Mouse (Mus musculus) large intestine, adult 2 months (tissue): Measurements from ENCODE around the gene Prickle1. TPM values are rescaled to one million over a fixed set of nuclear protein-coding genes. Genes with fewer than 3 reads are reported as not detected.

ENCODE experiments used
- DNase-seq: peaks from one replicate; pipeline ENCODE4 v3.0.0-alpha.2; 2012; ENCODE audit warnings: low read depth, low spot score
- WGBS: fragments of 180-500 bp; shearing (Covaris S2); methylation state at CpG from one replicate; pipeline ENCODE4 v1.1.7; 2018; 5-methylcytosine and 5-hydroxymethylcytosine counted together
- polyA plus RNA-seq: library from polyadenylated mRNA; depleted of rRNA; stranded (reverse); fragments of >200 nt; gene quantifications from 2 replicates; pipeline ENCODE4 v1.2.3, GENCODE M21; 2012

Gene Prickle1
- polyA plus RNA-seq, 1 experiment, result 1.9 TPM

DNA sequence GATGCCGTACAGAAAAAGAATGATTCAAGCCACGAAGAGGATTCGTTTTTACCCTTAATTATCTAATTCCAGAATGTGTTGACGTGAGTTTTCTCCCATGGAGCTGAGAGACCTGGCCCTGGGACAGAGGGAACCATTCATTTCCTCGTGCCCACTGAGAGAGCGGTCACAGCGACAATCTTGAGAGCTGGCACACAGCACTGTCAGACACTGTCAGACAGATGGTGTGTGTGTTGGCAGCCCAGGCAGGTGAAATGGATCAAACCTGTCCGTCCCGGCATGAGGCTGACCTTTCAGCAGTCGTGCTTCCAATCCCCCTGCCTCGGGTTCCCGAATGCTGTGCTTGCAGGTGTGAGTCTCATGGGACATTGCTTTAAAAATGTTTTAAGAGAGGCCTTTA is 37.3 kb downstream of the Prickle1 start:
- DNase-seq, result no peak
- WGBS, result 92% methylated on average over 12 of the region's 12 CpGs

DNA sequence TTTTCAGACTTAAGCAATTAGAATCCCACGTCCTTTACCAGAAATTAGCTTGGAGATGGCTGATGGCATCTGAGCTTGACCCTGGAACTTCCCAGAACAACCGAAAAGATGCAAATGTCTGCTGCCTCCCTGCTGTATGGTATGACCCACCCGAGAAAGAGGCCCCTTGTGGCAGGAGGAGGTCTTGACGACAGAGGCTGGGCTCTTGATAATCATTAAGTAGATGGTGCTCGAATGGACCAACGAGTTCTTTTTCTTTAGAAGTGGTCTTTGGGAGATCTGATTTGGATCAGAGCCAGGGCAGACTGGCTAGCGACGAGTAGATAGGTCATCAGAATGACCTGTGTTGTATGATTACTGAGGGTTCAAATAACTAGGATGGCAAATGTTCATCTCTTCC is 40.0 kb downstream of the Prickle1 start:
- 74% methylated on average over 8 of the region's 8 CpGs for WGBS
- no peak for DNase-seq

DNA sequence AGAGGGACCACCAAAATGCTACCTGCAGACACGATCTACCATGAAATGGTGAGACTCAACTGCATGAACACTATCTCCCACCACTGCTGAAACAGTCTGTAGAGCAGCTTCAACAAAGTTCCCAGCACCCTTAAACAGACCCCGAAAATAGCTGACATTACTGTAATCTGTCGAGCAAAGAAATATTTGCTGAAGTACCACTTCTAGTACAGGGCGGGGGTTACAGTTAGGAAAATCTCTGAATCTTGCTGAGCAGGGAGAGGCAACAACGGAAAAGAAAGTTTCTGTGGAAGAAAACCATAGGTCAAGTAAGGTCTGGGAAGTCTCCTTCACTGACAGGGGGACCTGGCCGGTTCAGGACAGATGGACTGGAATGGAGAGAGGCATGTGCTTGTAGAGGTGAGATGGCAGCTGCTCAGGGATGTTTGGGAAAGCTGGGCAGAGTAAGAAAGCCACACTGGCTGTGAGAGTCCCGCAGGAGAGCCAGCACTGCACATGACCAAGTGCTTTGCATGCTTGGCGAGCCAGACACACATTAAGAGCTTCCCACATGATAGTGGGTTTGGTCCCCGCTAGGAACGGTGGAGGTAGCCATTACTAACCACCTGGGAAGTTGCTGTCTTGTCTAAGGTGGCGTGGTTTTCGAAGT is 41.4 kb downstream of the Prickle1 start:
- 75% methylated on average over 12 of the region's 12 CpGs for WGBS
- DNase-seq, result no peak

DNA sequence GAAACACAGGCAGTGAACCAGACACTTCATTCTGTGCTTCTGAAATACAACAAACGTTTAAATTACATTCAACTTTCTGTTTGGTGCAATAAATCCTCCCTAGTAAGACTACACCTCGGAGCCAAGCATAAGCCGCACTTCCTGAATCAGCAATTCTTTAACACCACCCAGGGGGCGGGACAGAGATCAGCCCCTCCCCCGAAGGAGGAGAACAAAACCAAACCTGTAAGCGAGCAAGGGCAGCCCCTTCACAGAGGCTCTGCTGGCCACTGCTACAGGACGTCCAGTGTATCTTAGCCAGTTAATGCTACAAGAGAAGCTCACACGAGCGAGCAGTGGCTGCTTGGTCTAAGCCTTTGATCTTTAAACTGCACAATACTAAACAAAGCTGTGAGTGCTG is 43.5 kb downstream of the Prickle1 start:
- peak; percentile 62 for DNase-seq
- 4% methylated on average over 9 of the region's 9 CpGs for WGBS

DNA sequence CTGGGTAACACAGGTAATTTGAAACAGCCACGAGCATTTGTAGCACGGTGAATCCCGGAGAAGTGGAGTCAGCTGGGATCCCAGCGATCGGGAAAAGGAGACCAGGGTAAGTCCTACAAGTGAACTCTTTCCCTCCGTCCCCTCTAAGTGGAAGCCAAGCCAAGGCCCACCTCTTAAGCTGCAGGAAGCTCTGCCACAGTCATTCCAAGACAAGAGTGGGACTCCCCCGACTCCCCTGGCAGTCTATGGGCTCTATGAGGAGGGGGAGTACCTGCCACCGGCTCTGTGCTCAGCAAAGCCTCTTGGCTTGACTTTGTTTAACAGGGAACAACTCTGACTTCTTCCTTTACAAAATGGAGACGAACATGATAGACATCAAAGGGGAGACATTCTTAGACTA is 47.4 kb downstream of the Prickle1 start:
- 80% methylated on average over 9 of the region's 9 CpGs for WGBS
- no peak for DNase-seq

DNA sequence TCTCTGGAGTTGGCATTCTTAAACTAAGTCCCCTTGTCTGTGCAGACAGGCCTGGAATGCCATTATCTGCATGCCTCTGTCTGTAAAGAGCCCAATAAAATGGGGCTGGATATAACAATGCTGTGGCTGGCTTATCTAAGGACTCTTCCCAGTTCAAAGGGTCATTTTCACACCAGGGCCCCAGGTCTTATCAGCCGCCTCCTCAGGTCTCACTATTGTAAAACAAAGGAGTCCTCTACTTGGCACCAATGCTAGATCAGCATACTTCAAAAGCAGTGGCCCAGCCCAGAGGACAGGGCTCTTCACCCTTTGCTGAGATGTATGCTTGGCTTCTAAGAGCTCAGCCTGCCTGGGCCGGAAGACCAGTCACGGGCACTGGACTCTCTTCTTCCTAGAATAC is 56.3 kb downstream of the Prickle1 start:
- no peak for DNase-seq
- 41% methylated on average over 3 of the region's 3 CpGs for WGBS

DNA sequence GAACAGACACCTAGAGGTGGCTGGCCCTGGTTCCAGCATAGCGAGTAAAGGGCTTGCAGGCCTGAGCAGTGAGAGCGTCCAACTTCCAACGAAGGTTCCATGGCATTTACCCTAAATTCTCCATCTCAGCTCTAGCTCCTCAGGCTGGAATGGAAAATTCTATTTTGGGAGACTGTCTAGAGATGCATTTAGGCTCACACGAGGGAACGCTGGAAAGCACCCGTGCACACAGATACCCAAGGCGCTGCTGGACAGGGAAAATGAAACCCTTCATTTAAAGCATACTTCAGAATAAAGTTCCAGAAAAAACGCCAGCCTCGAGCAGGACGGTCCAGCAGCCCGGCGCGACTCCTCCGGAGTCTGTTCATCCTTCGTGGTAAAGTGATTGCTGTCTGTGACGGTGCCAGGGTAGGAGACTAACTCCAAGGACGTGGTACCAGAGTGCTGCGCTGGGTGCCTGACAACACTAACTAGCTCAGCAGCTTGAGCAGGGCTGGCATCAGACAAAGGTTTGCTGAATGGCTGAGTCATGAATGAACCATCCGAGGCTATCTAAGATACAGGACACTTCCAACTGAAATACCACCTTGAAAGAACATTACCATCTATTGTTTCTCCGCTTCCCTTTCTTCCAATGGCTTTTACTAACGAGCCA is 57.0 kb downstream of the Prickle1 start:
- WGBS, result 81% methylated on average over 21 of the region's 21 CpGs
- DNase-seq, result no peak

DNA sequence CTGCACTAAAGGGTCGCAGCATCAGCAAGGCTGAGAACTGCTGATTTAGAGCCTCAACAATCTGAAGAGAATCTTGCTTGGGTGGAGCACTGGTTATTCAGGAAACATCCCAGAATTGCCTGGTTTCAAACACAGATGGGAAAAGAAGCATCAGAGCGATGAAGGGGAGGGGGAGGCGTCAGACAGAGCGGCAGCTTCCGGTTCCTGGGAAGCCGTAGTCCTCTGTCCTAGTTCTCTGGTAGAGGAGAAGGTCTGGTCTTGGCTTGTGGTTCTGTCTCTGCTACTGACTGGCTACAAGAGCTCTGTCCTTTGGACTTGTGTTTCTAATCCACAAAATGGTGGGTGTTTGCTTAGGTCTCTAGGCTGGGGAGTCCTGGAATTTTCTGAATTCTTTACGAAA is 57.9 kb downstream of the Prickle1 start:
- WGBS, result 89% methylated on average over 7 of the region's 7 CpGs
- DNase-seq, result no peak

DNA sequence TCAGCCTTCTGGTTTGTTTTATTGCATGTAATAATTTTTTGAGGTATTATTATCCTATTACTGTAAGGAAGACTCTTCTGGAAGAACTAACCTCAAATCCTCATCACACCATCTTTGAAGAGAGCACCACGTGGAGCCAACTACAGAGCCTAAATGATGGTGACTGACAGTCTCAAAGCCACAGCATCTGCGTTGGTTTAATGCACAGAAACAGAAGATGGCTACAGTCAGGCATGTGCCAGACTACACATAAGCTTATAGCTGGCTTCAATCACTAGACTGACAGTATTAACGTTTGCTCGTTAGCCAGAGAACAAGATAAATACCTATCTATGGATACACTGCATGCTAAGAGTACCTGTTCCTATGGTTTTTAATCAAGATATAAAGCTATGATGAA is 59.5 kb downstream of the Prickle1 start:
- 81% methylated on average over 4 of the region's 4 CpGs for WGBS
- no peak for DNase-seq

DNA sequence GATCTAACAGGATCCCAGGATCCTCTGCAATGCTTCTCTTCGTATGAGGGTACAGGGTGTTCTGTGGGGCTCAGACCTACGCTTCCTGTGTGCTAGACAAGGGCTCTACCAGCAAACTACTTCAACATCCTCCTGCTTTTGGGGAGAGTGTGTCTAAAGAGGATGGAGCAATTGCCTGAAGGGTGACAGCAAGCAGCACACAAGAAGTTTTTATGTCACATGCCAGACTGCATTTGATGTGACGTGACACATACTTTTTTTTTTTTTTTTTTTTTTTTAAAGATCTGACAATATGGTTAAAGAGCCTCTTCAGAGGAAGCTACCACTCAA is 65.0 kb downstream of the Prickle1 start:
- WGBS, result 63% methylated on average over 3 of the region's 3 CpGs
- DNase-seq, result no peak

DNA sequence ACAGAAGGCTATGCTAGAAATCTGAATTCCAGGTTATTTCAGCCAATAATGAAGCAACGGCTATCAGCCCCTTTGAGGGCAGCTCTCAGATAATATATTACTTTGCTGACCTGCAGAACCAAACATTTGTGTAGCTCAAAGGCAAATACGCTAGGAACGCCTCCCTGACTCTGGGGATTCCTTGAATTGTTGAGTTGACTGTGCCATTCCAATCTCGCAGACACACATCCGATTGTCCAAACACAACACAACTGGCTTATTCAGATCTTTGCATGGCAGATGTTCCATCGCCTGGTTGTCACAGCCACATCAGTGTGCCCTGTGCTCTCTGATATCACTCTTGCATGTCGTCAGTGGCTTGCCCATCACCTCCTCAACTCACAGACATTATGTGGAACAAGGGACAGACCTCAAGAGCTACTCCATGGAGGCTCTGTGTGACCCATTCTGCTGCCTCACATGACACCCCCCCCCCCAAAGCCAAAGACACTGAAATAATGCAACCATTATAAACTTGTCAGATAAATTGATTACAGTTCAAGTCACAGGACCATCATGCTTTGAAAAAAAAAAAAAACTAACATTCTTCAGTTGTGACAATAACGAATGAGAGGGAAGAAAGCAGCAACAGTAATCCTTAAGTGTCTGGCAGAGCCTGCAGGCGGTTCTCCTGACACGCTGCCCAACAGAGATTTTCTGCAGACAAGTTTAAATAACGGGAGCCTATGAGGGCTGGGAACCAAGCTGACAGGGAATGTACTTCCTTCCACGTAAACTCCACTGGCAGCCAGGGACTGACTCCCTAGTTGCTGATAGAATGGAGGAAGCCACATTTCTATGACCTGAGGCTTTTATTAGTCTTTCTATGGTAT is 65.6 kb downstream of the Prickle1 start:
- 56% methylated on average over 12 of the region's 12 CpGs for WGBS
- DNase-seq, result no peak

DNA sequence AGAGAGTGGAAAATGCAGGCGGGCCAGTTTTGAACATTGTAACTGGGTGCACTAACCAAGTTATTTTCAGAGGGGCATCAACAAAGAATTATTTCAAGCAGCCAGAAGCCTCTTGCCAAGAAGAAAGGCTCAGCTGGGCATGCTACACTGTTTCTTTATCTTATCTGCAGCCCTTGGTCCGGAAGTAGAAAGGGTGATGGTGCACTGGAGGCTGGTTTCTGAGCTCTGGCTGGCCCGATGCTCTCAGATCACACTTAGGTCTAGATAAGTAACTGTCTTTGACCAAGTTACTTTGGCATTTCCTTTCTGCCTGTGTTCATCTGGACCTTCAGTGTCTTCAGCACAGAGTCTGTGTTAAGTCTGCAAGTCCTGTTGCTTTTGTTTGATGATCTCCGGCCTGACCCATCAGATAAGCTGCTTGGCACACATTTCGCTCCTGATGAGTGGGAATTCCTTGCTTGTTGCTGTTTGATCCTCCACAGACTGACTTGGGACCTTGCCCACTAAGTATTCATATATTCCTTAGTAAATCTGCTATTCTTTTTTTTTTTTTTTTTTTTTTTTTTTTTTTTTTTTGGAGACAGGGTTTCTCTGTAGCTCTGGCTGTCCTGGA is 70.3 kb downstream of the Prickle1 start:
- no peak for DNase-seq
- WGBS, result 80% methylated on average over 5 of the region's 5 CpGs

DNA sequence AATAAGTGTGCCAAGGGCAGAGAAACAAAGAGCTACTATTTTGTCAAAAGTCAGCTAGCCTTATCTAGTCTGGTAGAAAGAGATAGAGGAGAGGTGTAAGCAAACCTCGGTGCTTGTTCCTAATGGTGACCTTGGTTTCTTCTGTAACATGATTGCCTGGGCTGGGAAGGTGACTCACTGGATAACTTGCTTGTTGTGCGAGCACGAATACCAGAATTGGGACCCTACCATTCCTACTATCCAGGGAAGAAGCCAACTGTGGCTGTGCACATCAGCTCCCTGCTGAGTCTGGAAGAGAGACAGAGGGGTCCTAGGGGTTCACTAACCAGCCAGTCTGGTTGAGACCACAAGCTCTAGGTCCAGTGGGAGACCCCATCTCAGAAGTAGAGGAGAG is 73.9 kb downstream of the Prickle1 start:
- 66% methylated on average over 3 of the region's 3 CpGs for whole genome bisulfite sequencing

DNA sequence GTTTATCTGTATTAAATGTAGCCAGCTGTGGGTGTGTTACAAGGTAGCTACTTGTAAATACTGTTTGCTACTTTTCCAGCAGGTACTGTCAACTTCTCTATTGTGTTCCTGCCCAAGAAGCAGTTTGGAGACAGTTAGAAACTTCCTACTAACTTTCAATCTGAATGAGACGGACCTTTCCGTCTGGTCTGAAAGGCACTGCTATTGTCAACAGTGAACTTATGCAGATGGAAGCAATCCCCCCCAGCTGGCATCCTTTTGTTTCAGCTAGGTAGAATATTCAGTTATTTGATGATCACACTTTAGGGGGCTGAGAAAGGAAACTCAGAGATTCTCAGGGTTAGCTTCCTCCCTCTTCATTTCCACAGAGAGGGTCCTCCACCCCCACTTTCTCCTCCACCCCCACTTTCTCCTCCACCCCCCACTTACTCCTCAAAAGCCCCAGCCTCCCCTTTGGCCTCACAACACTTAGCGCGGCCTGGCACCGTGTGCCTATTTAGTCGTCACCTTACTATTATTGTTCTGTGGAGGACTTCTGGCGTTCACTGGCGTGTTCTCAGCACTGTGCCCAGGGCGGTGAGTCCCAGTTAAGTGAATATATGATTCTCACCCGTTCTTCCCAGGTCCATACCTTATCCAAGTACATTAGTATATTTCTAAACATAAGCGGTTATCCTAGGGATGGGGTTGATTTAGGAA is 74.5 kb downstream of the Prickle1 start:
- WGBS, result 78% methylated on average over 11 of the region's 11 CpGs
- no peak for DNase-seq

More for the DNA sequence above, 73.9 kb downstream of the Prickle1 start:
- DNase-seq, result no peak

DNA sequence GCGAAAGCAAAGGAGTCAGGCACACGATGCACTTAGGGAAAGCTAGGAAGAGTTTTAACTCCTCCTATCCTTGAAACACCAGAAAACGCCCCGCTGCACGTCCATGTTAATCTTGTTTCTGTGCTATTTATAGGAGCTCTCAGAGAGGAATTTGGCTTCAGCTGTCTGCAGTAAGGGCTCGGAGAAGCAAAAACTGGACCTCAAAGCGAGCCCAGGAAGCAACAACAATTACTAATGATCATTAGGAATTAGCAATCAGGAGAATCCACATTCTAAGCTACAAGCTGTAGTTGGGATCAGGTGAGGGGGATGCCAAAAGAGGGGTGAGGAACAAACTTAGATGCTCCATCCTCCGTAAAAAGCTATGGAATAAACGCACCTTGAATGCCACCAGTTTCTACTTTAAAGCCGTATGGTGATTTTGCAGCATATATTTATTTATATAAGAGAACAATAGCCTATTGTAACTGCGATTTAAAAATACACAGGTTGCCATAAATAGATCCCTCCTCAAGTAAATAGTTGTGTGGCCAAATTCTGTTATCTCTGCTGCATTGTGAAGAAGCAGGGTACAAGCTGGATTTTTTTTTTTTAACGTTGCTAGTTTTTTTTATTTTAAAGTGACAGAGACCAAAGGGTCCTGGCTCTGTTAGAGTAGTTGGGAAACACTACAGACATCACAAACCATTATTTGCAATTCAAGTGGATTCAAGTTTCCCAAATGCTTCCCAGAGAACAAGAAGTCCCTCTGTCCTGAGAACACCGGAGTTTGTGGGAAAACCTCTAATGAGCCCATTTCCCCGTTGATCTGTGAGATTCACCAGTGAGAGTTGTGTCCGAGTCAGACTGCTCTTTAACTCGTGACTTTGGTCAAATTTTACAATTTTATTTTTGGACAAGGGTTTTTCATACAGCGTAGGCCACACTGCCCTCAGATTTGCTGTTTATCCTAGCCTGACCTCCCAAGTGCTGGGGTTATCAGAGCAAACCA is 75.6 kb downstream of the Prickle1 start:
- no peak for DNase-seq
- 17% methylated on average over 17 of the region's 17 CpGs for WGBS

DNA sequence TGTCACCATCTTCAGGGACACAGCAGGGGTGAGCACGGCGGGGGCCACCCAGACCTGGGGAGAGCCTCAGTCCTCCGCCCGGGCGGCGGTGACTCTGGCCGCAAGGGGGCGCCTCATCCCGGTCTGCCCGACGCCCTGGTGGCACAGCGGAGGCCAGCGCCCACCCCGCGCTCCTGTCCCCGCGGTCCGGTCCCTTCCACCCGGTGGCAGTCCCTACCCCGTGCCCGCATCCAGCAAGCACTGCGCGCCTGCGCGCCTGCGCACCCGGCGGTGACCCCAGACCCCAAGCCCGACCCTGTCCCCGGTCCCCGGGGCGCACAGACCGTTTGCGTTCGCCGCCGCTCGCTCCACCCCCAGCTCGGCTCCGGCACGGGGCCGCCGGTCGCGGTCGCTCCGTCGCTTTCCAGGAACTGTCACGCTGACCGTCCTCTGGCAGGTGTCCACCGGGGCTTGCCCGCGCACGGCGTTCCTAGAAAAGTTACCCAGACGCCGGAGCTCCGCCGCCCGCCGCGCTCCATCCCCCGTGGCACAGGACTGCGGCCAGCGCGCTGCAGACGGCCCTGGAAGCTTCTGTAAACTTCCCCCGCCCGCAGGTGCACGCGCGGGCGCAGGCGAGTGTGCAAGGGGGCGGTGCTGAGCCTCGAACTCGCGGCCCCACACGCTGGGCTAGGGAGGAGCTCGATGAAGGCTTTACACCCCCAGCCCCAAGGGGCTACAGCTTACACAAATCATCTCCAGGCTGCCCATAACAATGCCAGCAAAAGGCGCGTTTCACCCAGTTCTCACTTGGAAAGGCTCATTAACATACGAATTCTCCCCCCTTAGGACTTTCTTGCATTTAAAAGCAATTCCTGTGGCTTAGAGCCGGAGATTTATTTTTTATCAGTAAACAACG is 76.5 kb downstream of the Prickle1 start:
- DNase-seq, result no peak
- under 1% methylated on average over 85 of the region's 85 CpGs for WGBS

DNA sequence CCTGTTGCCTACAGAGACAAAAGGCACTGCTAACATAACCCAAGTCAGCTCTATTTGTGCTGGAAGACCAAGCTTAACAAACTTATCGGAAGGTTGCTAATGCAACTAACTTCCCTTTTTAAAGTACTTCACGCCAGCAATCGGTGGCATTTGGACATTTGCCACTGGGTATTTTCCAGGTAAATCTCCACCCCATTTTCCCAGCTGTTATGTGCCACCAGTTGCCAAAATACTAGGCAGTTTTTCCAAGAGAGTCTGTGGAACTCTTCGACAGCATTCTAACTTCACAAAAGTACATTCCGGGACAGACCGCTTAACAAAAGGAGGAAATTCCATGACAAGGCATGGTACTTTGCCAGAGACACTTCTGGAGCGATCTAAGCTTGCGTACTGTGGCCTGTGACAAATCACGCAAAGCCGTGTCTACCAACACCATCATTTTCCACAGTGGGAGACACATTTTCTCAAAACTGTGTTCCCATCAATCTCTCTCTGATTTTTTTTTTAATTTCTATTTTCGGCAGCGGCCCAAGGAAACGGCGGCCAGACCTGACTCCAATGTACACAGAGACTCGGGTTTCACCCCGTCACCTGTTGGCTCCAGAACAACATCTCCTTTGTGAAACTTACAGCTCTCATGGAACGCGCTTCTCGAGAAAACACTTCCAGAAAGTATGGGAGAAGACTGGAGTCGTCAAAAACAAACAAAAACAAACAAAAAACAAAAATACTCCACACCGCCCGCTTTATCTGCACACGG is 77.4 kb downstream of the Prickle1 start:
- WGBS, result 1% methylated on average over 23 of the region's 23 CpGs
- peak; percentile 24 for DNase-seq
